Mouse (Mus musculus): ENCODE measurements around the gene Npm1. TPM values are rescaled to one million over a fixed set of nuclear protein-coding genes. Genes with fewer than 3 reads are reported as not detected.
A peak's percentile ranks its signal among the peaks of the same experiment; 100 is the strongest.

The Npm1 gene
- total and polyA plus RNA-seq, 3 experiments = 9.0 to 325 (median 276) TPM

GRCm38 (mm10) chr11:33180701-33181116 is 17.7 kb upstream of the Npm1 start:
- no peak for DNase-seq

DNA sequence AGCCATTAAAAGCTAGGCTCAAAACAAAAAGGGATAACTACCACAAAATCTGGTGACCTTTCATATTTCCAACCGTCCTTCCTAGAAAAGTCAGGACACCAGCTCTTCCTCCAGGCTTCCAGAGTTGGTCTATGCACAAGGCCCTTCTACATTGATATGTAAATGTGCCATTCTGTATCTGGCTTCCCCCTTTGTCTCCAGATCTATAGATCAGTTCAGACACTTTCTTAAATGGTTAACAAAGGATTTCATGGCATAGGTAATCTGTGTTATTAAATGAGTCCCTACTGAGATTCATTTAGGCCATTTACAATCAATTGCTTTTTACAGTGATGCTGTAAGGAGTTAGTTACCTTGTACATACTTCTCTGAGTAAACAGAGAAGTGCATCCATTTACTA is 16.8 kb upstream of the Npm1 start:
- no peak for DNase-seq

DNA sequence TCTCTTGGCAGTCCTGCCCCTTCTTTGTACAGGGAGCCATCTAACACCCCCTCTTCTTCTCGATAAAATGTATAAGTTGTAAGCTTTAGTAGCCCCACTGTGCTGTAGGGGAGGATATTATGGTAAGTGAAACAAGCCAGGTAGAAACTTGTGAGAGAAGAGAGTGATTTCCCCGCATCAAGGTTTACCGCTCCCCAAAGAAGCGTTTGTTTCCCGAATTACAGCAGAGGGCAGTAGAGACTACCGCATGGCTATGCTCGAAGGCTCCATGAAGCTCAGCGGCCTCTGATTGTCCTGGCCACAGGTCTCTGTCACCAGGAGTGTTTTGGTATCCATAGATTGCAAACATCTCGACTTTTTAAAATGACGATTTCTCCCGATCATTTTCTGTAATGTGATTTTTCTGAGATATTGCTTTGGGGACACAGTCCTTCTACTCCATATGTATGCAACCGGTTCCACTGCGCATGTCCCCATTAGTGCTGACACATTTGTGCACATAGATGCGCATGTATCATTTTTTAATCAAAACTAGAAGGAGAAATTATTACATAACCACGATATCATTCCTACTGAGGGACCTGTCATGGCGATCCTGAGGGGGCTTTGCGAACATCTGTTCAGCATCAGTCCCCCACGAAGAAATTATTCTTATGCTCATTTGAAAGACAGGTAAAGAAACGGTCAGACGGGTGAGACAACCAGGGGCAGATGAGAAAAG is 13.7 kb upstream of the Npm1 start:
- peak; percentile 35 for DNase-seq

DNA sequence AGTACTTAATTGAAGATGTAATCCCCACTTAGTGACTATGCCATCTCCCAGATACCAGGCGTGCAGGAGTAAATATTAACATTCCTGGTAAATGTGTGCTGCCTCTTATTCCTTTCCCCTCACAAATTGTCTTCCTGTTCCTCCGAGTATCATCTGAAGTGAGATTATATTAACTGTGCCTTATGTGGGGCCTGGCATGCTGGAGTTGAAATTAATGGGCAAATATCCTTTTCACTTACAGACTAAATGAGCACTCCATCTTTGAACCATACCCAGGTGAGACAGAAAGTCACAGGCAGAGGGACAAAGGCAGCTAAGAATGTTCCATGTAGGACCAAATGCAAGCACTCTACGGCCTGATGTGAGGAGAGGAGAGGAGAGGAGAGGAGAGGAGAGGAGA is 12.8 kb upstream of the Npm1 start:
- no peak for DNase-seq

- DNase-seq = peak; percentile 57
Observed at GRCm38 (mm10) chr11:33170489-33170888, 7.5 kb upstream of the Npm1 start.

DNA sequence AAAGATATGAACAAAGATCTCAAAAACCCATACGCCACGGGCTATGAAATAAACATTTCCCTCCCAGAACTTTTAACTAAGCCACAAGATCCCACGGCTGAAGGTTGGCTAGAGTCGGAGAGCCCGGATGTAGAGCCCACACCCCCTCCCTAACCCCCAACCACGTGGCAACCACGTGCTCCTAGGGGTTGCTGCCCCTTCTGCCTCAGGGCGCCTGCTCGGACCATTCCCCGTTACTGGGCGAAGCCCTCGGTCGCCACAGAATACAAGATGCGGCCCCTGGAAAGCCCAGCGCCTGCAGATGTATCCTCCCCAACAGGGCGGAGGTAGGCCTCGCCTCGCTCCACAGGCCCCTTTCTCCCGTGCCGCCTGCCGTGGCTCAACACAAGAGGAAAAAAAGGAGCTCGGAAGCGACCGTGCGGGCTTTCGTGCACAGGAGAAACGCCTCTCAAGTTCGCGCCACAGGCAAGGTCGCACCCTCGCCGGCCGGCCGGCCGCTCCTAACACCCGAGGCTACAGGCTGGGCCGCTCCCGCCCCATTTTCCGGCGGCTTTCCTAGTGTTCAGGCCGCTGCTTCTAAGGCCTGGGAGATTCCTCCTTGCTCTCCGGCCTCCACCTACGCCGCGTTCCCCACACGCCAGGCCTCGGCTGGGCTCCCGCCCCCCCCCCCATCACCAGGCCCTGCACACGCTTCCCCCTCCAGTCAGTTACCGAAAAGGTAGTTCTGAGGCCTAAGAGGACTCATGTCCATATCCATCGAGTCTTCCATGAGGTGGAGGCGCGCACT is 602 bp downstream of the Npm1 start:
- DNase-seq = peak; percentile 82

GRCm38 (mm10) chr11:33159741-33160140 is 3.3 kb downstream of the Npm1 start:
- DNase-seq = no peak

DNA sequence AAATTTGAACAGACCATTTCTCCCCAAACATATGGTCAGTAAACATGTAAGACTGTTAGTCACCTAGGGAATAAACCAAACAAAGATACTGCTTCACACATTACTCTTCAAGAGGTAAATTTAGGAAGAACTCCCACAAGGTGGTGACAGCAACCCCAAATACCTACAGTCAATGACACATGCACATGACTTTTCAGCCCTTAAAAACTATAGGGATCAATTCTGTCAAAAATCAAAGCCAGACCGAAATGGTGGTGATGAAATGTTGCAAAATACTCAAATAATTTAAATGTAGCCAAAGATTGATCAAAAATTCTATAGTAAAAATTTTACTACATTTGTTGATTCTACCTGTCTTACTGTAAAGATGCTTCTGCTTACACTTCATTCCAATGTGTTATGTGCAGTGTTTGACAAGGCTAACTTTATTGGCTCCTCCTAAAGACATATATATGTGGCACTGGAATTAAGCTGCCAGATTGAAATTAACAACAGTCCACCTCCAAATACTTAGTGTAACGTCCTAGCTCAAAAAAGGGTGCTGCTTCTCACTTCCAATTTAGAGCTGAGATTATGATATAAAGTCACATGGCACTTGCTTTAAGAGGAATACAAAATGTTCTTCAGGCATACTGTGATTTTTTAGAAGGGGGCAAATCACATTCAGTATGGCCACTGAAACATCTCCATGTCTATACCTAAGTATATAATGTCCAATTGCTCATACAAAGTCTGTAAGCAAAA is 5.4 kb downstream of the Npm1 start:
- DNase-seq = no peak

- DNase-seq = no peak
Observed at GRCm38 (mm10) chr11:33156436-33157015, 6.5 kb downstream of the Npm1 start.

- no peak for DNase-seq
Observed at GRCm38 (mm10) chr11:33154459-33154858, 8.5 kb downstream of the Npm1 start.

- DNase-seq = no peak
Observed at GRCm38 (mm10) chr11:33152997-33153396, 10.0 kb downstream of the Npm1 start.

DNA sequence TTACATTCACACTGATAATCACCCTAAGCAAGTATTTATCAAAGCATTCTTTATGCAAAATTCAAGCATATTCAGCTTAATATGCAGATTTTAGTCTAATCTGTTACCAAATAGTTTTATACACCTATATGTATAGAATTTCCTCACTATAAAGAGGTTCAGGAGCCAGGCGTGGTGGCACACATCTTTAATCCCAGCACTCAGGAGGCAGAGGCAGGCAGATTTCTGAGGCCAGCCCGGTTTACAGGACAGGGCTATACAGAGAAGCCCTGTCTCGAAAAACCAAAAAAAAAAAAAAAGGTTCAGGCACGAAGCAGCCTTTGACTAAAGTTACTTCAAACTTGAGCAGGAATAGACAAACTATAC is 11.2 kb downstream of the Npm1 start:
- no peak for DNase-seq

- no peak for DNase-seq
Observed at GRCm38 (mm10) chr11:33151128-33151779, 11.8 kb downstream of the Npm1 start.

DNA sequence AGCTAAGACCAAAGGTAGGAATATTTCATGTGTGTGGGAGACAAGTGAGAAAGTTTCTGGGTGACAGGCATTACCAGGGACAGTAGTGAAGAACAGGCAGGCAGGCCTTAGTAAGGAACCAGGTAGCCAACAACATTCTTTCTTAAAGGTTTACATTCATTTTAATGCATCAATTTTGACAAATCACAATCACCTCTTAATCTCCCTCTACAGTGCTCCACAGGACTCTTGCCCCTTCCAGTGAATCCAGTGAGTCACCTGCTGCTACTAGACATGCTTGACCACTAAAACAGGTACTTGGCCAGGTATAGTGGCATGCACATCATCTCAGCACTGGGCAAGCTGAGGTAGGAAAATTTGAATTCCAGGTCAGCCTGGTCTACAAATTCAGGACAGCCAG is 12.6 kb downstream of the Npm1 start:
- DNase-seq = no peak

GRCm38 (mm10) chr11:33149453-33149852 is 13.6 kb downstream of the Npm1 start:
- no peak for DNase-seq

DNA sequence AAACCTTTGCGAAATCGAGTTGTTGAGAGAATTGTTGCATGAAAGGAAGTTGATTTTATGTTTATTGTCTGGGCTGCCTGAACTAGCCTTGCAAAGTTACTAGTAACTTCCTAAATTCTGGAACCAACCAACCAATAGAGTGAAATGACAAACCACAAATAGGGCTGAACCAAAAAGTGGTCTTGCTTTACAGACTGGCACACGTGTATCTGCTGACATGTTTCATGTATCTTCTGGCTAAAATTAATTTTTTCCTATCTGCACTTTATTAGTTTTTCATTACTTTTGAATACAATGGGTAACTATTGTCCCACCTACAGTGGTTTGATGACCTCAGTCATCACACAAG is 13.9 kb downstream of the Npm1 start:
- DNase-seq = no peak

GRCm38 (mm10) chr11:33148338-33149087 is 14.5 kb downstream of the Npm1 start:
- DNase-seq = peak; percentile 90

- peak; percentile 76 for DNase-seq
Observed at GRCm38 (mm10) chr11:33147572-33148337, 15.3 kb downstream of the Npm1 start.

- DNase-seq = peak; percentile 58
Observed at GRCm38 (mm10) chr11:33147171-33147571, 15.8 kb downstream of the Npm1 start, which contains the start of gene Fgf18. Fgf18 (minus strand) TSS chr11:33147400.

DNA sequence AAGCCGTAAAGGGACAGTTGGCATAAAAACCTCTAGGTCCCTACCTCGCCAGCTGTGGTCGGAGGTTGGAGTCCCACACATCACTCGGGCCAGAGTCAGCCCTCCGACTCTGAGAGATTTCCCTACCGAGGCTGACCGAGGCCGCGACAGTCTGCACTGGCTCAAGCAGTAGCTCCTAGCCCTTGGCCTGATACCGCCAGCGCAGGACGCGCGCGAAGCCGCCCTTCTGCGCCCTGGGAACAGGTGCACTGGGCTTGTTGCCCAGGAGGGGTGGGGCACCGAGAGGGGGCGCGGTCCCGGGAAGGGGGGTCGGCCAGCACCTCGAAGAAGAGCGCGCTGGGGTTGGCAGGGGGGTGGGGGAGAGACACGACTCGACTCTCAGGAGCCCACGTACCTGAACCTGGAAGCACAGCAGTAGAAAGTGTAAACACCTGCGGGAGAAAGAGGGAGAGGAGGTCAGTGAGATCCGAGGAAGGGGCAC is 16.3 kb downstream of the Npm1 start:
- DNase-seq = peak; percentile 49

Data from adrenal gland, adult 2 months (tissue).